Mouse (Mus musculus) stomach, postnatal 0 days (tissue): ENCODE results near the gene Tmtc4.

ENCODE experiments used
- CTCF ChIP-seq: IDR thresholded peaks from 2 replicates; pipeline ENCODE4 v1.5.1; 2016; ENCODE audit warnings: antibody characterized with exemption, low read depth, mild to moderate bottlenecking, moderate library complexity
- EP300 ChIP-seq: optimal IDR thresholded peaks from 2 replicates; pipeline ENCODE3; 2016; ENCODE audit warnings: antibody characterized with exemption

GRCm38 (mm10) chr14:122920011-122920410 is 63.8 kb downstream of the Tmtc4 start:
- TF ChIP-seq CTCF (no peak), EP300 (no peak)
